Comparison of ENCODE assay signal across 27 mouse cellular contexts in the genomic region with DNA sequence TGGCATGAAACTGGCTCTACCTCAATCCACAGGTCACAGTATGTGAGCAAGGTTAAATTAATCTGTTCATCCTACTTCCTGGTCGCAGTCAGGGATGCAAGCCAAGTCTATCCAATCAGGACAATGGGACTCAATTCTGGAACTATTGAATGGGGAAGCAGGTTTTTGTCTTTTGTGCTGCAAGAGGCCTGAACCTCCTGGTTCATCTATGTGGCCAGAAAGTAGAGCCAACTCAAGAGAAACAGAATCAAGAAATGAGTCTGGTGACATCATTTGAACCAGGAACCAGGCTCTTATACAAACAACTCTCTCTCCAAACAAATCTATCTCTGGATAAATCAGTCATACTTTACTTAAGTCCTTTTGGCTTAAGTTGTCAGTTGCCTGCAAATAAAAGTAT.
"Had no signal": no experiment of that assay in that cellular context is flagged by ENCODE, and none has a peak within 500 bp of the region (broad histone marks: within the 10 kb centered on the region; RNA-seq: fewer than 3 reads in every experiment).

No protein-coding gene starts in this region.

- H3K4me3 ChIP-seq: limb, embryonic 10.5 days; limb, embryonic 12.5 days; limb, embryonic 13.5 days; limb, embryonic 15.5 days; liver, embryonic 12.5 days; liver, embryonic 13.5 days; liver, embryonic 15.5 days; lung, embryonic 15.5 days; megakaryocyte, embryonic 14.5 days; midbrain, embryonic 10.5 days; midbrain, embryonic 12.5 days; midbrain, embryonic 13.5 days; midbrain, embryonic 15.5 days; myocyte; neural tube, embryonic 12.5 days had no signal

- H3K9me3 ChIP-seq: limb, embryonic 10.5 days; limb, embryonic 12.5 days; limb, embryonic 13.5 days; limb, embryonic 15.5 days; liver, embryonic 12.5 days; liver, embryonic 13.5 days; liver, embryonic 15.5 days; lung, embryonic 15.5 days; megakaryocyte, embryonic 14.5 days; midbrain, embryonic 10.5 days; midbrain, embryonic 12.5 days; midbrain, embryonic 13.5 days; midbrain, embryonic 15.5 days; neural tube, embryonic 12.5 days had no signal

- DNase-seq: left cerebral cortex, postnatal 4 days; liver; liver, embryonic 13.5 days; liver, postnatal 0 days; lung, adult 18-20 months; lung, adult 2 months; lung, embryonic 14.5 days; lung, postnatal 10 days; lung, postnatal 14 days; lung, postnatal 4 days; midbrain, embryonic 14.5 days had no signal

- H3K27ac ChIP-seq: limb, embryonic 10.5 days; limb, embryonic 12.5 days; limb, embryonic 13.5 days; limb, embryonic 15.5 days; liver, embryonic 12.5 days; liver, embryonic 13.5 days; liver, embryonic 14.5 days; liver, embryonic 15.5 days; lung, embryonic 15.5 days; macrophage; midbrain, embryonic 10.5 days; midbrain, embryonic 12.5 days; midbrain, embryonic 13.5 days; midbrain, embryonic 15.5 days; neural tube, embryonic 12.5 days had no signal

- H3K27me3 ChIP-seq: limb, embryonic 12.5 days; limb, embryonic 13.5 days; limb, embryonic 15.5 days; liver, embryonic 12.5 days; liver, embryonic 13.5 days; liver, embryonic 15.5 days; lung, embryonic 15.5 days; megakaryocyte, embryonic 14.5 days; midbrain, embryonic 12.5 days; midbrain, embryonic 13.5 days; midbrain, embryonic 15.5 days; neural tube, embryonic 12.5 days had no signal

- H3K4me1 ChIP-seq: limb, embryonic 10.5 days; limb, embryonic 12.5 days; limb, embryonic 13.5 days; limb, embryonic 15.5 days; liver, embryonic 12.5 days; liver, embryonic 13.5 days; liver, embryonic 15.5 days; lung, embryonic 15.5 days; megakaryocyte, embryonic 14.5 days; midbrain, embryonic 10.5 days; midbrain, embryonic 12.5 days; midbrain, embryonic 13.5 days; midbrain, embryonic 15.5 days; neural tube, embryonic 12.5 days had no signal

- H3K36me3 ChIP-seq: limb, embryonic 10.5 days; limb, embryonic 12.5 days; limb, embryonic 13.5 days; limb, embryonic 15.5 days; liver, embryonic 12.5 days; liver, embryonic 13.5 days; liver, embryonic 15.5 days; lung, embryonic 15.5 days; midbrain, embryonic 10.5 days; midbrain, embryonic 12.5 days; midbrain, embryonic 13.5 days; midbrain, embryonic 15.5 days; neural tube, embryonic 12.5 days had no signal
